Mouse (Mus musculus): ENCODE measurements around the gene Srpr.

Gene Srpr

DNA sequence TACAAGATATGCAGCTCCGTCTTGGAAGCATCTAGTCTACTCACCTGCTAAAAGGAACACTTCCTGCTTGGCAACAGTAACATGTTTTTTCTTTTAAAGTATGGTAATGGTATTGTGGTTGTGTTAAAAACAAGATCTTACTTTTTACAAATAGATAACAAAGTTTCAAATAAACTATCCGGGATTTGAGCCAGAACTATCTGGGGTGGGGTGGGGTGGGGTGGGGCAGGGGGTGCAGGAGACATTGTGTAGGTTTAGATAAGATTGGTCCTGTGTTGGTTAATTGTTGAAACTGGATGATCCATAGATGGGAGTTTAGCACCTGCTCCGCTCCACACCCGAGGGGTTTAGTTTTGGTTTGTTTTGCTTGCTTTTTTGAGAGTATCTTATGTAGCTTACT is 62.4 kb downstream of the Srpr start:
- no peak for DNase-seq (ENCODE audit: low spot score)

DNA sequence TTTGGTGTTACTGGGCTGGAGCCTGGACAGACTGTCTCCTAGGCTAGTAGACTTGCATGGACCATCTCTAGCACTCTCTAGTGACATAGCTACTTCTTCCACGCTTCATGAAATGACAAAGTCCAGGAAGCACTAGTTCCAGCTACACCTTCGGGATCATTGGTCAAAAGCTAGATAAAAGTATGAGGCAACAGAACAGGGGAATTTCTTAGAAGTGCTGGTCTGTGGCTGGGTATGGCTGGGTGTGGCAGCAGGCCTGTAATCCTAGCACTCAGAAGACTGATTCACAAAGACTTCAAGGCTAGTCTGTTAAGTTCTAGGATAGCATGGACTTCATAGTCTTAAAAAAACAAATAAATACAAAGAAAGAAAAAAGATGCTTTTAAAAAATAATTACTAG is 63.5 kb downstream of the Srpr start:
- no peak for DNase-seq (ENCODE audit: low spot score)

DNA sequence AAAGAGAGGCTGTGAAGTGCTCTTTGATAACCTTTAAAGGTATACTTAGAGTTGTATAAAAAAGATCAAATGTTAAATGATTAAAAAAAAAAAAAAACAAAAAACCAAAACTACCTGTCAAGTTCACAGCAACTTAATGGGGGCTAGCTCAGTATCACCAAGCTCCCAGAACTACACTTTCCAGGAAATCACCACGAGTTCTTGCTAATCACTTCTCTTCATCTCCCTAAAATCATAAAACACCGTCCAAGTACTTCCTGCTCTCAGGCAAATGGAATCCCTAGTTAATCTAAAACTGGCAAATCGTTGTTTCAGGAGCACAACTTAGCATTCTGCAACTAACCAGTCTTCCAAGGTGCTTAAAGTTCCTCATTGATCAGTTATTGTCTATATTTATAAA is 64.5 kb downstream of the Srpr start:
- no peak for DNase-seq (ENCODE audit: low spot score)

DNA sequence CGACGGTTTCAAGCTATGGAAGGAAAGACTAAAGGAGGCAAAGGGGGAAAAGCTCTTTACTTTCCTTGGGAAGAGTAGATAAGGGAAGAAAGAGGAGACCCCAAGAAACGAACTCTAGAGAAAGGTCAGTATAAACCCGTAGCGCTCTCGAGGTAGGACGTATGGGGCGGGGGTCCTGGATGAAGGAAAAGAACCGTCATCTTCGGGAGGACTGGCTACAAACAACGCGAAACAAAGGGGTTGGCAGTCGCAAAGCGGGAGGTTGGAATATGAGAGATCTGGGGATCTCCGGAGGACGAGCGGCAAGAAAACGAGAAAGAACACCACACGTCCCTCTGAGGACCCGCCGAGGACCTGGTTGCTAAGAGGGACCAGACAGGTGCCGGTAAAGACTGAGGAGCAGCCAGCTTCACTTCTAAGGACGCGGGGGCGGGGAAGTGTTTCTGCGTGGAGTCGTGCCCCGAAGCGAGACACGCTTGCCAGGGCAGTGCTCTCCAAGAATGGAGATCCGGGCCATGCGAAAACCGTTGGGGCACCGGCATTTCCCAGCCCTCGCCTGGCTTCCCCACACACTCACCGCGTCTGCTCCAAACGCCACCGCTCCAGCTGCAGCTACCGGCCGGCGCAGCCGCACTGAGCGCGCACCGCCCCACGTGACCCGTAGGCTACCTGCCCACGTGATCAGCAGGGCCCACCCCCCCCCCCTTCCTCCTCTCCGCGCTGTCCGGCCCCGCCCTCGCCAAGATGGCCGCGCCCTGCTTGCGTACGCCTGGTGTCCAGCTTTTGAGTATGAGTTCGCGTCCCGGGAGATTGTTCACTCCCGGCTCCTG is 67.4 kb downstream of the Srpr start, which contains the start of the genes Fam118b and Rpusd4:
TSS of gene Fam118b (minus strand) at position 660 of the 830 bp plus-strand sequence.
TSS of gene Rpusd4 (plus strand) at position 720 of the 830 bp plus-strand sequence.
- DNase-seq (ENCODE audit: low spot score), result peak; percentile 92

DNA sequence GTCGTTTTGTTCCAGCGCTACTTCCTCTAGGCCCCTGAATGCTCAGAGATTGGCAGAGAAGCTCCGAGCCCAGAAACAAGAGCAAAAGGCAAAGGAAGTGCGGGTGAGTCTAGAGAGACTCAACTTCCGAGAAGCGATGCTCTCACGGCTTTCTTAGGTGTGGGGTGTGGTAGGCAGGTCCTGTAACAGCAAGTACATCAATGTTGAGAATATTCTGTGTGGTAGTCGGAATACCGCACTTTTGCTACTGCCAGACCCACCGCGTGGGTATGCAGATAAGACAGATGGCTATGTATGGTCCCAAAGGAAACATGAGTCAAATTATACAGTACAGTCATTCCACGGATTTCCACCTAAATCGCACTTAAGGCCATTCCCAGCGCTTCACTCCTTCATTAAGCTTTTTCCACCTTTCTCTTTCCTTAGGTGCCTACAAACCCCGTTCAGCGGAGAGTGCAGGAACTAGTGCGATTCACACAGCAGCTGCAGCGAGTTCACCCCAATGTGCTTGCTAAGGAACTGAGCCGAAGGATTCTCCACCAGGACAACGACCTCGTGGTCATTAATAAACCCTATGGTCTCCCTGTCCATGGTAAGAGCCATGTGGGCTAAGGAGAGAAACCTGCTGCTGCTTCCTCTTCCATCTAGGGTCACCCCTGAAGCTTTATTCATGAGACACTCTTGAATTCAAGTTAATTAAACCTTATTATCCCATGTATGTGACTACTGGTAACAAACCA is 68.2 kb downstream of the Srpr start:
- DNase-seq (ENCODE audit: low spot score), result no peak

DNA sequence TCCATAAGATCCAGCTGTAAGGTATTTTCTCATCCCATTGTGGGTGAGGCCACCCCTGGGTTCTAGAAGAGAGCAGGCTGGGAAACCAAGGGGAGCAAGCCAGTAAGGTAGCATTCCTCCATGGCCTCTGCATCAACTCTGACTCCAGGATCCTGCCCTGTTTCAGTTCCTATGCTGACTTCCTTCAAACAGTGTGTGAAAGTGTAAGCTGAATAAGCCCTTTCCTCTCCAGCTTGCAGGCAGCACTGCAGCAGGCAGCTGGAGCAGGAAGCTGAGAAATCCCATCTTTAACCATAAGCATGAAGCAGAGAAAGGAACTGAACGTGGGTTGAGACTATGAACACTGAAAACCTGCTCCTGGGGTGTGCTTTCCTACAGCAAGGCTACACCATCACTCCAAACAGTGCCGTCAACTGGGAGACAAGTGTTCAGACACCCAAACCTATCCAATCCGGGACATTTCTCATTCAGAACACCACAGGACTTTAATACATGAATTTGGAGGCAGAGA is 77.9 kb downstream of the Srpr start:
- no peak for DNase-seq (ENCODE audit: low spot score)

DNA sequence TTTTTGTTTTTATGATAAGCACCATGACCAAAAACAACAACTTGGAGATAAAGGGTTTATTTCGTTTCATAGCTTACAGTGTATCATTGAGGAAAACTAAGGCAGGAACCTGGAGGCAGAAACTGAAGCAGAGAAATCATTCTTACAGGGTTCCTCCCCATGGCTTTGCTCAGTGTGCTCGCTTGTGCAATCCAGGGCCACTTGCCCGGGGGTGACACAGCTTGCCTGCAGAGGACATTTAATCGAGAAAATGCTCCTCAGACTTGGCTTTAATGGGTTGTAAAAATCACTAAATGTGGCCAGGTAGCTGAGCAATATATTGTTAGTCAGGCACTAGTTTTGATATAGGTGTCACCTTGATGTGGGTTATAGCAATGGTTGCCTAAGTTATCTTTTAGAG is 78.5 kb downstream of the Srpr start:
- DNase-seq (ENCODE audit: low spot score), result no peak

DNA sequence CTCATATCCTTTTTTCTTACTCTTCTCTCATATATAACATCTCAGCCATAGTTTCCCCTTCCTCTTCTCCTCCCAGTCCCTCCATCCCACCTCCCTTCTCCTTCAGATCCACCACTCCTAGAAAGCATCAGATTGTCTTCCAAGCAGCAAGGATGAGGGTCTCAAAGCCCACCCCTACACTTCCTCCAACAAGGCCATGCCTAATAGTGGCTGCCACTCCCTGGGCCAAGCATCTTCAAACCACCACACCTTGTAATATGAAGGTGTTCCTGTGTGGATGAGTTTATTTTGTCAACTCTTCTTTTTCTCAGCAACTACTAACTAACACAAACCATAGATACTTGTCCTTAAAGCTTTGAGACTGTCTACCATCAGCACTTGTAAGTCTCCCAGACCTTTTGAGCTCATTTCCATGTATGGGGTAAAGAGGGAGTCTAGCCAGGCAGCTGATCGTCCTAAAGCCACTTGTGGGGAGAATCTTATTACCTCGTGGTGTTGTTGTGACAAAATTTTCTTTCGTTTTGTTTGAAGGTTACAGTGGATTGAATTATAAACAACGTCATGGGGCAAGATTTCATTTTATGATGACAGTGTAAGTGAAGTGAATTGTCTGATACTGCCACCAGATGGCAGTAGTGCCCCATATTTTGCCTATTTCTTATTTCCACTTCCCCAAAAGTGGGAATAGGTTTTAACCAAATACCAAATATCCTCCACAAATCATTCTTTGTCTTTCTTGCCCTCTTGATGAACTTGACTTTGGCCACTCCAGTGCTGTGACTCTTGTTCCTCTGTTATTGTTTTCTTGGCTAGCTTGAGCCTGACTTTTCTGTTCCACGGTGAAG is 82.3 kb downstream of the Srpr start:
- DNase-seq (ENCODE audit: low spot score), result peak; percentile 63

DNA sequence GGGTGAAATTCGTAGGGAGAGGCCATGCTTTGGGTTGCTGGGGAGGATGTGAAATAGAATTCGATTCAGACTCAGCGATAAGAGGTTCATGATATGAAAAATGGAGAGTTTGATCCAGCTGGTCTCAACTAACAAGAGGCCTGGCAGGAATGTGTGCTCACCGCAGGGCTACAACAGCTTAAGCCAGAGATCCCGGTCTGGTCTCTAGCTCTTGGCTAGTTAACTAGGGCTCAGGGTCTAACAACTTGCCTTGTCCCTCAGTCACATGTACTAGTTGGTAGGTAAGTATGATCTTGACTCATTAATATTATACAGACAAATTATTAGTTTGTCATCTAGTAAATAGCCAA is 82.9 kb downstream of the Srpr start:
- DNase-seq (ENCODE audit: low spot score), result no peak

DNA sequence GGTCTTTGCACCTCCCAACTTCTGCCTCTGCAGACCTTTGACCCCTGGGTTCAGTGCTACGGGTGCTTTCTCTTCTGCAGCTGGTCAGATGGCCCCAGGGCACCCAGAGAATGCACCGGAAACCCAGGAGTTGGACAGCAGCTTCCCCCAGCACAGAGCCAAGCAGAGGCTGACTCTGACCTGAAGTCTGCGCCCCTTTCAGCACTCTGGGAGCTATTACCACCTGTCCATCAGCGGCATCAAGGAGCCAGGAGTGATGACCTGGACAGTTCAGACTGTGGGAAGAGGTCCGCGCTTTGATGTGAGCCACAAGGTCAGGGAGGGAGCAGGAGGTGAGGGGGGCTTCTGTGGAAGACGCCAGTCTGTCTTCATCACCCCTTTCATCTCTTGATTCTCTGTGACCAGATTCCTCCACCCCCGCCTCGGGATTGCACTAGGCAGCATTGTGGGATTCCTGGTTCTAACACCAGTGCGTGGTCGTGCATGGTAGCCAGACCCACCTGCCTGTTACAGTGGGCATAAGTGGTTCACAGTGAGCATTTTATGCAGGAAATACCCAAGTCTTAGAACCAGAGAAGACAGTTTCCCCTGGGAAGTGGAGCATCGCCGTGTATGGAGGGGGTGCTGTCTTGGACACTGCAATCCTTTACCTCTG is 83.6 kb downstream of the Srpr start:
- no peak for DNase-seq (ENCODE audit: low spot score)

DNA sequence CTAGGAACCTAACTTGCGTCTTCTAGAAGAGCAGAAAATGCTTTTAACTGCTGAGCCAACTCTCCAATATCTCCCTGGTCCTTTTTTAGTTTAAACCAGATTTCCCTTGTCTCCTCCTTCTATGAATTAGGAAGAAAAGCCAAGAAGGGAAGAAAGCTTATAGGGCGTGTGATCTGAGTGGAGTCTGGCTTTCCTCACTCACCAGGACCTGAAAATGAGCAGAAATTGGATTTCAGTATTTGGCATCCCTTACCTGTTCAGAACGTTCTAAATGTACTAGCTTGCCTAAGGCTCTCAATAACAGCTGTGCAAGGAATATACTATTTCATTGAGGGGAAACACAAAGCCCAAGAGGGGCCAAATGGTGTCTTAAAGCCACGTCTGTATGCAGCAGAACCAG is 84.4 kb downstream of the Srpr start:
- no peak for DNase-seq (ENCODE audit: low spot score)

DNA sequence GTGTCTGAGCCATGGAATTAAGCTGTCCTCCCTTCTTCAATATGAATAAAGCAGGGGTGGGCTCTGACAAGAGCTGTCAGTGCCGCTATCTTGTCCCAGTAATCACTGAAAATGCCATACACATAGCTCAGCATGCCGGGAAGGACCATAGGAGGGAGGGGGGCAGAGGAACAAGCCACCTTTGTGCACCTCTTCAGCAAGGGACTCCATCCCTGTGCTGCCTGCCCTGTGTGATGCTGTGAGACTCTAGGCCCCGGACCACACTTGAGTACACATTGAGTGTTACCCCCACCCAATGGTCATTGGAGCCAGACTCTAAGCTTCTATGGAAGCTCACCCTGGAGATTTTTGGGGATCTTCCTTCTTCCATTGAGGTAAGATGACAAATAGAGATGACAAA is 86.4 kb downstream of the Srpr start:
- no peak for DNase-seq (ENCODE audit: low spot score)

DNA sequence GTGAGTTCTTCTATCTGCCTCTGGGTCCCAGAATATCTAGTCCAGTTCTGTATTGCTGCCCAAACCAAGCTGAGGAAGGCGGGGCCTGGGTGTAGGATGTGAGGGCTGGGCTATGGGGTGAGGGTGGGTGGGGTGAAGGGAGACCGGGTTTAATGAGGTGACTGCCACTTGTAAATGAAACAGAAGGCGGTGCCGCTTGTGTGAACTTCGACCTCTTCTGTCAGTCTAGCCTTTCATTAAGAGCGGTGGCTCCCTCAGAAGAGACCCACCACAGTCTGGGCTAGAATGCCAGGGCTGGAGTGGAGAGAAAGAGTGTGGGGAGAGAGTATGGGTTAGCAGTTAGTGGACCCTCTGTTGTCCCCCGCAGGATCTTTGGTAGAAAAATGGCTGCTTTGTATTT is 90.0 kb downstream of the Srpr start:
- no peak for DNase-seq (ENCODE audit: low spot score)

DNA sequence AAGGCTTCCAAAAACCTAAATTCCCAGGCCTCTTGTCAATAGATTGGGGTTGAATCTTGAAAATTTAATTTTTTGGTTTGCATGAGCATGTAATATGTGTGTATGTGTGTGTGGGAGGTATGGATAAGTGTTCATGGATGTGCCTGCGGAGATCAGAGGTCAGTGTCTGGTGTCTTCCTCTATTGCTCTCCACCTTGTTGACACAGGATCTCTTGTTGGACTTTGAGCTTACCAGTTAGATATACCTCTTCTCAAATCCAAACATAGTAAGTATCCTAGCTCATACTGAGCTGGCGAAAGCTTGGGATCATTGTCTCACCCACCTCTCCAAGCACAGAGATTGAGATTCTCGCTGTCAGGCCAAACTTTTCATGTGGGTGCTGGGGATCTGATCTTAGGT is 90.4 kb downstream of the Srpr start:
- no peak for DNase-seq (ENCODE audit: low spot score)

DNA sequence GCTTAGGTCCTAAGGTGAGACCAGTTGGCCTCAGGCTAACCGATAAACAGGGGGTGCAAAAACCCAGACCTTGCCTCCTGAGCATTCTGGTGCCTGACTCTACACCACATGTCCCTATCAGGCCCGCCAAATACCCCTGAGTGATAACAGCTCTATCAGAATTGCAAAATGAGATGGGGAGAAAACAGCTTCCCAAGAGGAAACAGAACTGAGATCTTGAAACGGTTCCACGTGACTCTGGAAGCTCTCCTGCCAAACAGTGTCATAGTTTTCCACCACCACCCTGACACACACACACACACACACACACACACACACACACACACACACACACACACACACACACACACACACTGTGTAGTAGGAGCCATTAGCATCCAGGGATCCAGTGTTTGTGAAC is 90.9 kb downstream of the Srpr start:
- DNase-seq (ENCODE audit: low spot score), result no peak

DNA sequence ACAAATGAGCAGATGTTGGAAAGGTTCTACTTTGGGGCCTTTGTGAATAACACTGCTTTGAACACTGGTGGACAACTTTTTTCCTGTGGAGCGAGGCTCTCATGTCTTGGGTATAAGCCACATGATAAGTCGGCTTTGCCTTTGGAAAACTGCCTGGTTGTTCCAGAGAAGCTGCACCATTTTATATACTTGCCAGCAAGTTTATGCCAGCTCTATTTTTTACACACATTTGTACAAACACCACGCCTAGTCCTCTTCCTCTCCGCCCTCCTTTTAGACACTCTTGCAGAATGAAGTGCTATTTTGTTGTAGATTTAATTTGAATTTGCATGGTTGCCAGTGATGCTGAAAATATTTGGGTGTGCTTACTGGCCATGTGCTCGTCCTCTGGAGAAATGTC is 93.5 kb downstream of the Srpr start:
- no peak for DNase-seq (ENCODE audit: low spot score)
